Mouse (Mus musculus) cerebellum, postnatal 14 days (tissue): ENCODE measurements at regions not wholly inside any gene's neighbourhood (a gene's known extent, or its start where the extent isn't known, plus 50 kb on each side); places are given as distances from the start of the nearest gene placed in this dataset.

ENCODE experiments used
- DNase-seq, 2 experiments: peaks; one replicate each; pipeline ENCODE4 v3.0.0; 2021; ENCODE audit warnings: mixed read lengths in 2 of 2

DNA sequence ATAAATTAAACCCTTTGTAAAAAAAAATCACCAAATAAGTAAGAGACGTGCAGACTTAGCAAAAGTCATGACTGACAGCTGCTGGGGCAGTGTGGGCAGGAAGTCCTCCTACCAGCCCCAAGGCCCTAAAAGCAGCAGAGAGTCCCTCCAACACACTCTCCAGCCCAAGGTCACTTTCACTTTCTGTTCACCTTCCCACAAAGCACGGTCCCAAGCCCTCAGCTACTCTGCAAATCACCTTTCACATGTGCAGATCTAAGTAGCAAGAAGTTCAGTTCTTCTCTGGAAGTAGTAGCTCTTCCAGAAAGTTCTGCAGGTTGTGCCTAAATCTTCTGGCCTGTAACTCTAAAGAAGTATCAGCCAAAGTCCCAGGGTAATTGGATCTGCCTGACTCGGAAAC lies 120.8 kb upstream of the Gm26657 start:
- no peak for DNase-seq

- DNase-seq, result no peak
Observed at GRCm38 (mm10) chr4:56618433-56618832, 121.4 kb upstream of the Gm26657 start.

DNA sequence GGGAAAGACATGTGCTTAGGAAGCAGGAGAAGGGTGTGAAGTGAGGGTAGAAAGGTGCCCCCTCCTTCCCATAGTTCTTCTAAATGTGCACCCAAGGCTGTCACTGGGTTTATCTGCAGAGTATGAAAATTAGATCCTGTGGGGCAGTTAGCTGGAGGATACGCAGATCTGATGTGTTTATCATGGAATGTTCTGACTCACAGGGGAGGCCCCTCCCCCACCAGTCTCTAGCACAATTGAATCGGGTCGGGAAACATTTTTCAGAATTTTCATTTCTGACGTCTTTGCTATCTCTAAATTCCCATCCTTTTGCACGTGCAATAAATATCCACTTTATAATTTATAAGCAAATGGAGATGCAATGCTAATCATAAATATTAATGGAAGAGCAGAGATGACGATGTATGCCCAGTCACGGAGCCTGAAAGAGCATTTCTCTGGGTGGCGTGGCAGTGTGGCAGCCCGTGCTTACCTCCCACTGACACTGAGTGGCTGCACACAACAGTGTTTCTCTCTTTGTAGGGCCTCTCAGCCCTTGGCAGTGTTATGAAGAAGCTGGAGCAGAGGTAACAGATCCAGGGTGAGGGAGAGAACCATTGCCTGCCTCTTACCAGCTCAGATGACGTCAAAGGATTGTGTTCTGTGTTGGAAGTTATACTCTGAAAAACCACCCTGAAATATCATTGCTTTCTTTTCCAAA lies 122.1 kb upstream of the Gm26657 start:
- no peak for DNase-seq

- peak; percentile 31 to 44 for DNase-seq
Observed at GRCm38 (mm10) chr4:56612325-56612724, 127.5 kb upstream of the Gm26657 start.

DNA sequence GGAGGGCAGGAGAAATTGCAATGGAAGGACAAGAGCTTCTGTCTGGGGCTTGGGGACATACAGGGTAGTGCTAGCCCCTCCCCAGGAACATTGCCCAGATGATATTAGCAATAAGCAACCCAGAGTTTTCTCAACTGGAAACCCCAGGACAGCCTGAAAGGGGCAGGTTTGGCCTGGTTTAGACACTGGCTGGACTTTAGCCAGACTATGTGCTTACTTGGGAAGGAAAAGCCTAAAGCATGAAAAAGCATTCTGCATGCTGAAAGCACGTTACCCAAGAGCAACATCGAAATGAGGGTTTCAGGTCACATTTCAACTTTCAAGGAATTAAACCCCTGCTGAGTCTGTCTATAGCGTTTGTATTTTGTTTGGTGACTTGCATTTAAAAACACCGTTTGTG lies 128.1 kb upstream of the Gm26657 start:
- DNase-seq, result peak; percentile 12 to 15

- DNase-seq, result no peak
Observed at GRCm38 (mm10) chr4:56610273-56610672, 129.6 kb upstream of the Gm26657 start.

DNA sequence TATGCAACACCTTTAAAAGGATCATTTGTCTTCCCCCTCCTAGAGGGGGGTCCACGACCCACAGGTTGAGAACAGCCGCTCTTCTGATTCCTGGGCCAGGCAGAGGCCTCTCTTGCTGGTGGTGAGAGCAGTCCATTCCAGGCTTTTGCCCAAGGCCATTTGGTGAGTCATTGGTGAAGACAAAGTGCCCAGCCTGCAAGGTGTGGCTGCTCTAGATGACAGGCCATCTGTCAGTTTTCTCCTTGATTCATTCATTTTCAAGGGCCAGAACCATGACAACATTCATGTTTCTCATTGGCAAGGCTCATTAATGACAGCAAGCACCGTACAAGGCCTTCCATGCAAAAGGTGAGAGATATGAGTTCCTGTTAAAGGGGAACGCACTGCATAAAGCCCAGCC lies 131.2 kb upstream of the Gm26657 start:
- peak; percentile 25 to 36 for DNase-seq

DNA sequence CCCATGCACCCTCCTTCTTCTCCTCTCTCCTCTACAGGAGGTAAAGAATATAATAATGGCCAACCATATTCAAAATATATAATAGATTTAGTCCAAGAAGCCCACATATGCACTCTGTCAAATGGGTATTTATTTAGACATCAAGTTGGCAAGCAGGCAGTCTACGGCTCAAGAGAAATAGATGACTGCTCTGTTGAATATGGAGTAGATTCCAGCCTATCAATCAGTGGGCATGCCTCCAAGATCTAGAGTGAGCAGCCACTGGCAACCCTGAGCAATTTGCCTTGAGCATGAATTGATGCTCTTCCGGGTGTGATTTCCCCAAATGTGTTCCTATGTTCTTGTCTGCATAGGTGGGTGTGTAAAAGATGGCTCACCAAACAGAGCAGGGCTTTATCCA lies 141.5 kb upstream of the Gm26657 start:
- DNase-seq, result no peak

GRCm38 (mm10) chr4:56597931-56598330 lies 141.9 kb upstream of the Gm26657 start:
- DNase-seq, result no peak

DNA sequence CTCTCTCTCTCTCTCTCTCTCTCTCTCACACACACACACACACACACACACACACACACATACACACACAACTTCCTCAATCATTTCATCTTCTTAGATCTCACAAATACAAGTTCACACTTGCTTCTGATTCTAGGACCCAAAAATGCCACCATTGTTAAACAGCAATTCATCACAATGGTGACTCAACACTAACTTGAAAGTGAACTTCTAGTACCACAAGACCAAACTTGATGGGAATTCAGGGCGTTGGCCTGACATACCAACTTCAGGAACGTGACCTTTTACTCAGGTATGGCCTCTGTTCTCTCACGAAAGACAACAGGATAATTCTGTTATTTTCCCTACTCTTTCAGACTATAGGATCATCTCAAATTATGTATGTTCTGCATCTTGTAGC lies 157.5 kb upstream of the Gm26657 start:
- DNase-seq, result no peak

DNA sequence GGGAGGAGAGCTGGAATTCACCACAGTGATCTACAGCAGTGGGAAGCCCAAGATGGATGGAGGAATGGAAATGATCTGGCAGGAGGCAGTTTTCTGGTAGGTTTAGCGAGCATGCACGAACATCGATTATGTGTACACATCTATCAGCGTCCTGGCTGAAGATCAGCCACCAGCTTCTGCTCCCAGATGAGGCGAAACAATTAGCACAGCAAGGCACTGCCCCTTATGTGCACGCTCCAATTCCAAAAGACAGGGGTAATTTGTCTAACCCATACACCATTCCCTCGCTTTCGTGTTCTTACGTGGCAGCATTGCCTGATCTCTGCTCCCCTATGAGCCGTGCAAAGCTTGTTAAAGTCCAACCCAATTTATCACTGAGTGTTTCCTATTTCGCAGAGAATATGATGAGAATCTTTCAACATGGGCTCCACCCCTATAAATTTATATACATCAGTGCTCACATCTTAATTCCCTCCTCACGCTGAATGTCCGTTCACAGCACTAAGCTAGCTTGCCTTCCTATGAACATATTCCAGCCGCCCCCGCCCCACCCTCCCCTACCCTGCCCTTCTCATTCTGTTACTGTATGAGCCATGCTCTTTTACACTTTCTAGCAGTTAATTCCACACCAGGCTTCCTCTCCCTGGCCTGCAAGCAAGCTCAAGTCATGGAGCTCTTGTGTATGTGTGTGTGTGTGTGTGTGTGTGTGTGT lies 162.9 kb upstream of the Gm26657 start:
- DNase-seq, result no peak

DNA sequence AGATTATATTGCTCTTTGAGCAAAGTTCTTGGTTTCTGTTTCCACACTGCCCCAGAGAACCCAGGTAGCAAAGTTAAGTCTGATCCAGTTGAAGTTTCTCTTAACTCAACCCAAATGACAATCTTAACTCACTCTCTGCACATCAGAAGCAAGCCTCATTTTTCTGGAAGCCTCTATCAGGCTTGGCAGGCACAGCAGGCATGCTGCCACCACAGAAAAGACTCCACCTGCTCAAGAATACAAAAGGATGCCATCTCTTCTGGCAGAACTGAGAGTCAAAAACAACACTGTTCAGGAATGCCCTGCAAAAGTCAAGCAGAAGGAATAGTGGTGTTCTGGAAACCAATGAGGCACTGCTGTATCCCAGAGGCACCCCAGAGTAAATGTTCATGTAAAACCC lies 187.7 kb upstream of the Gm26657 start:
- peak; percentile 53 to 65 for DNase-seq

- DNase-seq, result peak; percentile 42 to 49
Observed at GRCm38 (mm10) chr4:56533344-56533985, 206.4 kb upstream of the Gm26657 start.

DNA sequence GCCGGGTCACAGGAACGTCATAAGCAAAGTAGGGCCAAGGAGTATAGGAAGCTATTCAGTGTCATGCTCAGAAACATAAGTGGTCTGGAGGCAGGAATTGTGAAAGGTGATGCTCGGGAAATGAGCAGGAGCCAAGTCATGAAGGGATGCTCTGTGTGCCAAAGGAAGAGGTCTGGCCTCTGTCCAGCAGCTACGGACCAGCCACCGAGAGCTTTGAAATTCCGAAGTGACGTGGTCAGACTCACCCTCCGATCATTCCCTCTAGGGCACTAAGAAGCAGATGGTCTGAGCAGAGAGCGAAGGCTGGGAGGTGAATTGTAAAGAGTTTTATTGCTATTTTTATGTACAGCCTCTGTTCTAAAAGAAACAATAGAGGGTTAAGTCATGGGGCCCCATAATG lies 206.9 kb upstream of the Gm26657 start:
- peak; percentile 52 to 65 for DNase-seq

DNA sequence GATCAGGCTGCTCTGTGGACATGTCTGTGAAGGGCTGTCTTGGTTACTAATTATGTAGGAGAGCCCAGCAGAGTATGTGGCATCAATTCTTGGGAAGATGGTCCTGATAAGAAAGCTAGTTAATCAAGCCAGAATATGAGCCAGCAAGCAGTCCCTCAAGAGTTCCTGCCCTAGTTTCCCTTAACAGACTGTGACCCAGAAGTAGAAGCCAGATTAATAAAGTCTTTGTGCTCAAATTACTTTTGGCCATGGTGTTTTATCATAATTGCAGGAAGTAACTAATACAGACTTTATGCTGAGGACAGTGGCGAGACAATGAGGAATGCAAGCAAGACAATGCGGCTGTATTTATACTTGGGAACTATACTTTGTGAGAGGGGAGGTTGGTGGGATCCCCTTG lies 211.3 kb upstream of the Gm26657 start:
- no peak for DNase-seq

DNA sequence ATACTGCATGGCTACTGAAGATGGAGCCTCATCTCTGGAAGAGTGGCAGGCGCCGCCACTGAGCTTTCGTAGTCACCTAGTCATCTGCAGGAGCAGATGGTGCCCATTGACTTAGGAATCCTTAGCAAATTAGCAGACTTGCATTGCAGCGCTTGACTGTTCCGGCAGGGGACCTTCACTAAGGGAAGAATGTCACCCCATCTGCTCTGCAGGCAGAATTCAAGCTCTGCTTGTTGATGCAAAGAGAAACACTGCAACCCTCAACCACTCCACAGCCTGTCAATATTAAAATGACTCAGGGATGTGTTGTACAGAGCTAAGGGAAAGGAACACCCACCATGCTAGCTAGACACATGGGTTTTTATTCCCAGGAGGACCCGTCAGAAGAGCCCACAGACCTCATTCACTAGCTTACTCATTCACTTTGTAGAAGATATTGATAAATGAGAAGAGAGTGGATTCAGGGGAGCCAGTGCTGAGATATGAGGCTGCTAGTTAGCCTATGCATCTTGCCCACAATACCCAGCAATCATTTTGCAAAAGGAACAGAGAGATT lies 215.4 kb upstream of the Gm26657 start:
- peak in 1 of 2 experiments; percentile 10 for DNase-seq

DNA sequence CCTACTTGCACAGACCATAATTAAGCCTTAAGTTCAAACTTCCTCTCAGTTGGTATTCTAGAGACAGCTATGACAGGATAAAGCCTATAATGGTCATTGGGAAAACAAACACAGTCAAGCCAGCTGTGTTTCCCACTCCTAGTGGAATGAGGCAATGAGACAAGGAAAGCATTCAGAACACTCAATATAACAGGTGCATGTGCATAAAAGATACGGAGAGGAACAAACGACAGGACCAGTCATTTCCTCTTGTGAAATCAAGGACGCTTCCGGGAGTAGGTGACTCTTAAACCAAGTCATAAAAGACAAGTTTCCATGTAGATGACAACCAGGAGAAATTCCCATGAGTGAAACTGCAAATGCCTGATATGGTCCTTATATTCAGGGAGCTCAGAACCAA lies 232.1 kb upstream of the Gm26657 start:
- DNase-seq, result no peak

- no peak for DNase-seq
Observed at GRCm38 (mm10) chr4:56506786-56507185, 233.1 kb upstream of the Gm26657 start.

DNA sequence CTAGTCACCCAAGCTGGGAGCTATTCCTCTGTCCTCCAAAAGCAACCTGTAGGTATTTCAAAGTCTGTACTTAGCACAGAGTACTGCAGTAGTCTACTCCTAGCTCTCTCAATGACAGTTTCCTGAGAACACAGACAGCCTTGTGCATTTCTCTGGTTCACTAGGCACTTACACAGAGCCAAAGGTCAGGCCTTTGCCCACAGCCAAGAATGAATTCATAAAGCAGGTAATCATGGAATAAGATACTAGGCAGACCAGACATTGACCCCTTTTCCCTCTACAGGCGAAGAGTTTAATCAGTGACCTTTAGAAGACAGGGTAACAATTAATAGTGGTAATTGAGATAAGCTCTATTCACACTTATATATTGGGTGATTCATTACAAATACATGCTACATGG lies 233.8 kb upstream of the Gm26657 start:
- DNase-seq, result no peak

DNA sequence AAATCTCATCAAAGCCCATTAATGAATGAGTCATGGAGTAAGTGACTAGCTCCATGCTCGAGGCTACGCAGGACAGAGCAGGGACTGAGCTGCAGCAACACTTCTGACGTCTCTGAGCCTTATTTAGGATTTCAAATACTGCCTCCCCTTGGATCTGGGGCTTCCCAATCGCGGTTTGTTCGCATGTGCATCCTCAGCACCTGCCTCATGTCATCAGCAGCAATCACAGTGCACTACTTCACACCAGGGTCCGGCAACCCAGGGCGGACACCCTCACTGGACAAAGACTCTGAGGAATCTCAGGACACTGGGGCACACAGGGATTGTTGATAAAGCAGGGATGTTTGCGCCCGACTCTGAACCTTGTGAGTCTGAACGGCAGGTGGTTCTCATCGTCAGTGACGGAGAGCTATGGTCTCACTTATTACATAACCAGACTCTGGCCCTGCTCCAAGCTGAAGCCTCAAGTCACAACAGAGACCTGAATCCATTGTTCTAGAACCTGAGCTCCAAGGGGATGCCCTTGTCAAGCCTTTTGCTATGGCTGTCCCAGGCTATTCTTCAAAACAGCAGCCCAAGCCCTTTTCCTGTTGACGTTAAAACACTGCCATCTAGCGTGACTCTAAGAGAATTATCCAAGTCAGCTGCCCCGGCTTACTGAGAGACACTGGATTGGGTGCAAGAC lies 247.2 kb upstream of the Gm26657 start:
- peak; percentile 63 to 80 for DNase-seq

DNA sequence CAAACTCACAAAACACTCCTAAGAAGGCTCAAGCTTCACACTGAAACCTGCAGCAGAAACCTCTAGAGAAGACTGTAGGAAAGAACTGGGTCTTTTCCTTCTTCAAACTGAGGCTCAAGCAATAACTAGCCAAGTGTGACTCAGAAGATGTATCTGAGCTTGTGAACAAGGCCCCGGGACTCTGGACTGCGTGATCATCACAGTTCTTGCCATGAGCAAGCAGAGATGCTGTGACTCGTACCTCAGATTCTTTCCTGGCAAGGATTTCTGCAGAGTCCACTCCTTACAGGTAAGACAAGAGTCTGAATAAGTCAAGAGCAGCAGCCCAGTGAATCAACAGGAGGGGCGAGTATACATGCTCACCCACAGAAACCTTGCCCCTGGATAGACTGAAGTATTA lies 250.5 kb upstream of the Gm26657 start:
- no peak for DNase-seq

DNA sequence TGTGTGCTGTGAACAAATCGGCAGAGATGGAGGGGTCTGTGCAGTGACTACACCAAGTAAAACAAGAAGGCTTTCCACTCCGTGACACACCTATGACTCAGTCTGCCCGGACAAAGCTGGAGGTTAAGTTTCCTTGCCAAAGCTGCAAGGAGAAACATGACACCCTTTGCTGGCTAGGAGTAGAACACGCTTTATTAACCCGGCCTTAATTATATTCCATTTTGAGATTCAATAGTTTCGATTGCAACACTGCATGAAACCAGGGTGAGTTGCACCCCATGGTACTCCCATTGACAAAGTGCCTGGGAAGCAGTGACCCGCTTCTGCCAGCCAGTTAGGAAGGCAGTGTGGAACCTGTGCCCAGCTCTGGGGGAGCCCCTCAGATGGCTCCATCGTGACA lies 256.2 kb upstream of the Gm26657 start:
- no peak for DNase-seq

GRCm38 (mm10) chr4:56456788-56457187 lies 283.1 kb upstream of the Gm26657 start:
- no peak for DNase-seq
